Mouse (Mus musculus) midbrain, postnatal 0 days (tissue): Measurements from ENCODE around the gene Bcl6. TPM values are rescaled to one million over a fixed set of nuclear protein-coding genes. Genes with fewer than 3 reads are reported as not detected.

Source experiments
- ATAC-seq: fragments of 200-750 bp; cut with Nextera tagmentation; 2 replicates; pipeline ENCODE4 v1.8.0; 2017; ENCODE audit warnings: moderate number of reproducible peaks, mild to moderate bottlenecking, moderate TSS enrichment, moderate library complexity; ENCODE audit not compliant: low FRiP score
- DNase-seq: peaks from one replicate; pipeline ENCODE4 v3.0.0-alpha.2; 2015; ENCODE audit warnings: low spot score
- H3K27ac ChIP-seq: fragments of 300-500 bp; sonication (generic); 2 replicates; pipeline ENCODE4 v1.5.1; 2014; ENCODE audit warnings: low read depth, mild to moderate bottlenecking, low read length, mixed read lengths
- H3K27me3 ChIP-seq: fragments of 300-500 bp; sonication (generic); 2 replicates; pipeline ENCODE4 v1.6.1; 2014; ENCODE audit warnings: low read length, control low read depth, mixed read lengths; ENCODE audit not compliant: insufficient read depth
- H3K36me3 ChIP-seq: fragments of 300-500 bp; sonication (generic); 2 replicates; pipeline ENCODE4 v1.6.1; 2014; ENCODE audit warnings: low read length, control low read depth, mixed read lengths; ENCODE audit not compliant: insufficient read depth
- H3K4me1 ChIP-seq: fragments of 300-500 bp; sonication (generic); 2 replicates; pipeline ENCODE4 v1.6.1; 2014; ENCODE audit warnings: mild to moderate bottlenecking, control low read depth, antibody characterized with exemption, low read length, mixed read lengths; ENCODE audit not compliant: insufficient read depth
- H3K4me2 ChIP-seq: fragments of 300-500 bp; sonication (generic); 2 replicates; pipeline ENCODE4 v1.6.1; 2014; ENCODE audit warnings: low read depth, mild to moderate bottlenecking, low read length, mixed read lengths; ENCODE audit not compliant: poor library complexity, severe bottlenecking
- H3K4me3 ChIP-seq: fragments of 300-500 bp; sonication (generic); 2 replicates; pipeline ENCODE4 v1.5.1; 2014; ENCODE audit warnings: low read depth, mild to moderate bottlenecking, low read length, moderate library complexity
- H3K9ac ChIP-seq: fragments of 300-500 bp; sonication (generic); replicated peaks from 2 replicates; pipeline ENCODE4 v1.6.1; 2014; ENCODE audit warnings: mild to moderate bottlenecking, low read length, moderate library complexity, mixed read lengths; ENCODE audit not compliant: poor library complexity, severe bottlenecking
- H3K9me3 ChIP-seq: fragments of 300-500 bp; sonication (generic); 2 replicates; pipeline ENCODE4 v1.6.1; 2016; ENCODE audit warnings: low read length, control low read depth
- CTCF ChIP-seq: IDR thresholded peaks from 2 replicates; pipeline ENCODE4 v1.5.1; 2016; ENCODE audit warnings: antibody characterized with exemption, mild to moderate bottlenecking
- WGBS: fragments of 180-500 bp; shearing (Covaris S2); extraction: QIAGEN DNeasy Blood & Tissue Kit; methylation state at CpG from one replicate; pipeline ENCODE4 v1.1.7; 2014; 5-methylcytosine and 5-hydroxymethylcytosine counted together
- polyA plus RNA-seq: library from polyadenylated mRNA; unstranded; fragments of >200 nt; fragmentation: Nextera tagmentation; extraction: Ambion mirVana; gene quantifications from 2 replicates; pipeline ENCODE4 v1.2.1, GENCODE M21; 2015
- total RNA-seq: library from RNA; depleted of rRNA; stranded (reverse); fragments of >200 nt; gene quantifications from 2 replicates; pipeline ENCODE4 v1.2.3, GENCODE M21; 2014; rRNA removed

Gene Bcl6
- total RNA-seq (2.5 and 3.2 TPM in 2 replicates), polyA plus RNA-seq (0.22 and 0.31 TPM in 2 replicates)

GRCm38 (mm10) chr16:23988466-23989208 lies at the start of gene Bcl6, which contains the start of gene Gm37419:
Gene Bcl6 (minus strand): TSS chr16:23988852.
Gene Gm37419 (plus strand): TSS chr16:23988482.
- peak; percentile 86 for ATAC-seq
- DNase-seq, result peak; percentile 93
- Histone ChIP-seq H3K9me3 (no peaks in the 10 kb centered on the region), H3K4me2 (peak within 1 kb of the TSS; percentile 93), H3K27ac (peak within 1 kb of the TSS; percentile 98), H3K9ac (peak within 1 kb of the TSS; percentile 66), H3K4me1 (no peaks in the 10 kb centered on the region; the same call in 1 of the 2 replicates), H3K4me3 (peak within 1 kb of the TSS; percentile 66), H3K36me3 (no peaks in the 10 kb centered on the region), H3K27me3 (no peaks in the 10 kb centered on the region)
- WGBS, result under 1% methylated on average over 68 of the region's 68 CpGs
- TF ChIP-seq CTCF, result peak; percentile 24; the same call in 1 of the 2 replicates

GRCm38 (mm10) chr16:24036398-24036797 lies 47.7 kb upstream of the Bcl6 start:
- no peaks in the 10 kb centered on the region for H3K27me3 ChIP-seq
- no peaks in the 10 kb centered on the region for H3K4me1 ChIP-seq
- H3K4me3 ChIP-seq, result no peak overlapping the region
- no peaks in the 10 kb centered on the region for H3K9me3 ChIP-seq
- 90% methylated on average over 3 of the region's 3 CpGs for WGBS
- ATAC-seq, result no peak
- H3K27ac ChIP-seq, result no peak overlapping the region
- H3K4me2 ChIP-seq, result no peak overlapping the region
- TF ChIP-seq CTCF, result no peak
- H3K36me3 ChIP-seq, result no peaks in the 10 kb centered on the region
- no peak for DNase-seq
- H3K9ac ChIP-seq, result no peak overlapping the region

- Histone ChIP-seq H3K9ac (no peak overlapping the region), H3K9me3 (no peaks in the 10 kb centered on the region), H3K4me2 (no peak overlapping the region), H3K4me1 (no peaks in the 10 kb centered on the region), H3K27me3 (no peaks in the 10 kb centered on the region), H3K36me3 (no peaks in the 10 kb centered on the region), H3K27ac (no peak overlapping the region), H3K4me3 (no peak overlapping the region)
- no peak for TF ChIP-seq CTCF
- no peak for ATAC-seq
- DNase-seq, result no peak
These were observed 47.1 kb upstream of the Bcl6 start for GRCm38 (mm10) chr16:24035767-24036166.

GRCm38 (mm10) chr16:24034450-24034849 lies 45.8 kb upstream of the Bcl6 start:
- no peak for TF ChIP-seq CTCF
- 54% methylated on average over 2 of the region's 2 CpGs for WGBS
- Histone ChIP-seq H3K27ac (no peak overlapping the region), H3K9ac (no peak overlapping the region), H3K27me3 (no peaks in the 10 kb centered on the region), H3K36me3 (no peaks in the 10 kb centered on the region), H3K9me3 (no peaks in the 10 kb centered on the region), H3K4me2 (no peak overlapping the region), H3K4me1 (no peaks in the 10 kb centered on the region), H3K4me3 (no peak overlapping the region)
- ATAC-seq, result no peak
- DNase-seq, result no peak

- H3K27me3 ChIP-seq, result no peaks in the 10 kb centered on the region
- H3K4me1 ChIP-seq, result no peaks in the 10 kb centered on the region
- no peak for TF ChIP-seq CTCF
- H3K9ac ChIP-seq, result no peak overlapping the region
- ATAC-seq (no peak), DNase-seq (no peak)
- 96% methylated on average over 5 of the region's 5 CpGs for WGBS
- H3K4me3 ChIP-seq, result no peak overlapping the region
- H3K4me2 ChIP-seq, result no peak overlapping the region
- H3K27ac ChIP-seq, result no peak overlapping the region
- H3K9me3 ChIP-seq, result no peaks in the 10 kb centered on the region
- H3K36me3 ChIP-seq, result no peaks in the 10 kb centered on the region
These were observed 44.6 kb upstream of the Bcl6 start for GRCm38 (mm10) chr16:24033259-24033658.

GRCm38 (mm10) chr16:24029965-24030672 lies 41.5 kb upstream of the Bcl6 start:
- DNase-seq, result no peak
- Histone ChIP-seq H3K9me3 (no peaks in the 10 kb centered on the region), H3K4me3 (no peak overlapping the region), H3K36me3 (no peaks in the 10 kb centered on the region), H3K27me3 (no peaks in the 10 kb centered on the region), H3K4me2 (no peak overlapping the region), H3K9ac (no peak overlapping the region), H3K4me1 (no peaks in the 10 kb centered on the region), H3K27ac (no peak overlapping the region)
- 84% methylated on average over 2 of the region's 2 CpGs for WGBS
- no peak for ATAC-seq
- no peak for TF ChIP-seq CTCF
